Mouse (Mus musculus) c-Kit-positive CD71-positive TER-119-positive erythroid progenitor cells, embryonic 14.5 days (primary cell): ENCODE measurements at regions not wholly inside any gene's neighbourhood (a gene's known extent, or its start where the extent isn't known, plus 50 kb on each side); places are given as distances from the start of the nearest gene placed in this dataset.

Source experiments
- DNase-seq: peaks from one replicate; pipeline ENCODE4 v3.0.0-alpha.2; 2013; ENCODE audit warnings: low spot score

DNA sequence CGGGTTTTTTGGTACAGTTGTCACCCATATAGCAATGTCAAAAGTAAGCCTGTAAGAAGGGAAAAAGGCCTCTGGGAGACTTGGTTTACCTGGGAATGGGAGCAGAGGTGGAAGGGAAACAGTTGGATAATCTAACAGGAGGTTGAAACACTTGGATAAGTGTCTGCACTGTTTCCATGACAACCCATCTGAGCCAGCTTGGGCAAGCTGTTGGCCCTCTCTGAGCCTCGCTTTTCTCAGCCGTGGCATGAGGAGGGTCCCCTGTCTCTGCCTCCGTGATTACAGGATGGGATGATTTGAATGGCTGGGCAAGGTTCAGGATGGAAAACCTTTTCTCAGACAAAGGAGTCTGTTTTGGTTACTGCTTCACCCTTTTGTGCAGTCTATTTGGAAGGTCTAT, 265.6 kb downstream of the Emp1 start:
- DNase-seq: no peak

GRCm38 (mm10) chr6:135629236-135629635, 266.9 kb downstream of the Emp1 start:
- no peak for DNase-seq

- no peak for DNase-seq
Observed at GRCm38 (mm10) chr6:135632671-135633070, 270.3 kb downstream of the Emp1 start.

GRCm38 (mm10) chr6:135636648-135637047, 274.3 kb downstream of the Emp1 start:
- DNase-seq: no peak

DNA sequence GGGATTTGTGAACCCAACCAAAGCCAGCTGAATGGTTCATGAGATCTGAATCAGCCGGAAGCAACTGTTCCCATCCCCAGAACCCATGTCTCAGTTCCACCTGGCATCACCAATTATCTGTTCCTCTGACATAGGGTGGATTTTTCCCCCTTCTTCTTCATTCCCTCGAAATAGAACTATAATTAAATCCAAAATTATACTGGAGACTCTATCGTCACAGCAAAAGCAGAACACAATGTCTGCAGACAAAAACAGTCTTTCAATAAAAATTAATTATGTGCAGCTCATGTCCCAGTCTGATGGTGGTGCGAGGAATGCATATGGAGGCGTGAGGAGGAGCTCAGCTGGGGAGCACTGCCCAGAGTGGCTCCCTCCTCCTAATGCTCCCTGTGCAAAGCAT, 280.4 kb downstream of the Emp1 start:
- DNase-seq: no peak

DNA sequence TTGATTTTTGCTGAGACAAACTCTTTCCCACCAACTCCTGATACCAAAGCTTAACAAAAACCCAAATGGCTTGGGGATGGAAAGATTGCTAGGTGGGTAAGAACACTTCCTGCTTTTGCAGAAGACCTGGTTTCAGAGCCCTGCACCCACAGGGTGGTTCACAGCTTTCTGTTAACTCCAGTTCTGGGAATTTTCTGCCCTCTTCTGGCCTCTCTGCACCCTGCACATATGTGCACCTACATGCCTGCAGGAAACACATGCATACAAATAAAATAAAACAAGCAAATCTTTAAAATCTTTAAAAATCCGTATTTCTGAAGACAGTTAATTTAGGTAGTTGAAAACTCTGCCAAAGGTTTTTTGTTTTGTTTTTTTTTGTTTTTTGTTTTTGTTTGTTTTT, 283.8 kb downstream of the Emp1 start:
- DNase-seq: no peak

- no peak for DNase-seq
Observed at GRCm38 (mm10) chr6:135653002-135653401, 290.7 kb downstream of the Emp1 start.

DNA sequence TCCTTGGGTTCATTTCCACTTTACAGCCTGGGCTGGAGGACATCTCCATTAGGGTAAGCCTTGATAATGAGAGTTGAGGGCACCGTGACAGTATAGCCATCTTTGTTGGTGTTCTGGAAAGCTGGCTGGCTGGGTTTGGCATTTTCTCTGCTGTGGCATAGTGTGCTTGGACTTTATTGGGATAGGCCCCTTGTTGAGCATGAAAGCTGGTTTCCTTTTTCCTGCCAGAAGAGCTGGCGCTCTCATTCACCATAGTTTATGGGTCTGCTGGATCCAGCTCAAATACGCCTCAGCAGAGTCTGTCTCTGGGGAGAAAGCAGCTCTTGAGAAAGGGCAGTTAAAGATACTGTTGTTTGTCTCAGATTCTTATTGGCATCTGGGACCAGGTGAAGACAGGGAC, 300.0 kb downstream of the Emp1 start:
- DNase-seq: no peak

- no peak for DNase-seq
Observed at GRCm38 (mm10) chr6:135662801-135663537, 300.6 kb downstream of the Emp1 start.
